Mouse (Mus musculus) E14TG2a.4 (cell line): ENCODE data around the gene Anks1b.

ENCODE experiments used
- CTCF ChIP-seq: conservative IDR thresholded peaks from 2 replicates; pipeline ENCODE4 v1.5.1; 2014; ENCODE audit warnings: low read length
- POU5F1 ChIP-seq: IDR thresholded peaks from 2 replicates; pipeline ENCODE4 v1.6.1; 2014; ENCODE audit warnings: low read length, borderline replicate concordance

DNA sequence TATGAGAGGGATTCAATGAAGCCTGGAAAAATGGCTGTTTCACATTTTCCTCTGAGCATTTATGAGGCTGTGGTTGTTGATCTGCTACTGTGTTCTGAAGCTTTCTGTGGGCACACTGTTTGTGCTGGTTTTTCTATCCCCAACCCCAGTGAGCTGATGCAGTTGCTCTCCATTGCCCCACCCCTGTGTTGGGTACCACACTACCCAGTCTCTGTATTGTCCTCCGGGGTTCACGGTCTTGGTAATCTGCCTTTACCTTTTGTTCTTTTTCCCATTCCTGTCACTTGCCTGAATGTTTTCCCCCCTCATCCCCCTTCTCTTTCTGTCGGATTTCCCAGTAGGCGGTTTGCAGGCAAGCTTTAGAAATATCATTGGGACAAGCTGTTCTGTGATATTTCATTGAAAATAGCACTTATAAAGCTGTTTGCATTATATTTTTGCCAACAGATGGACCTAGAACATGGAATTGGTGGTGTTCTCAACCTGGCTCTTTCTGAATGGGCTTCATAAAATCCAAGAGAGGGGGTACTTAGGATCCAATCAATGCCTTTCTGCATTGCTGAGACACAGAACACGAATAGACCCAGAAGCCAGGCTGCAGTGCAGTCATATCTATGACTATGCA lies 434.7 kb downstream of the Anks1b start:
- TF ChIP-seq CTCF (no peak), POU5F1 (no peak)
